Mouse (Mus musculus): ENCODE data around the gene Gm20683. TPM values are rescaled to one million over a fixed set of nuclear protein-coding genes. Genes with fewer than 3 reads are reported as not detected.

Gene Gm20683
- polyA plus RNA-seq, 1 experiment, result not detected

DNA sequence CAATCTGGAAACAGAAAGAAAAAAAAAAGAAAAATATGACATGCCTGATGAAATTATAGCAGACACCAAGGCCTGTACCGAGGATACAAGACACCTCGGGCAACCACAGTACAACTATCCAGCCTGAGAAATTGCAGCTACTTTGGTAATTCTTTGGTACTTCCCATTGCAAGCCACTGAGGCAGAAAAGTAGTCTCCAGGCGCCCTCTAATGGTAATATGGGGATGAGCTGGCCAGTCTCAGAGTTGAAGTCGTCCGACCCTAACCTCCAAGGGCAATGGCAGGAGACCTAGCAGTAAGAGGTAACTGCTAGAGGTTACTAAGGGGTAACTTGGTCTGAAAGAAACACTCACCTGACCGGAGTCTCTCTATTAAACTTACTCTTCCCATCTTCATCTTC is 40.5 kb downstream of the Gm20683 start:
- H3K4me1 ChIP-seq (ENCODE audit: control insufficient read depth, insufficient read depth, low read length), result peaks cover 22% of the 10 kb centered on the region
- H3K27ac ChIP-seq (ENCODE audit: insufficient read depth, low read depth, low read length), result no peak overlapping the region
- no peak for TF ChIP-seq POLR2A (IDR thresholded peaks at IDR 0.05; ENCODE audit: insufficient read depth, low read depth, low read length)
- no peak for TF ChIP-seq CTCF (IDR thresholded peaks at IDR 0.05; ENCODE audit: insufficient read depth, low read depth, low read length)
- 6% methylated on average over 6 of the region's 6 CpGs for WGBS
- no peak overlapping the region for H3K4me3 ChIP-seq (ENCODE audit: insufficient read depth, low read depth, low read length)

DNA sequence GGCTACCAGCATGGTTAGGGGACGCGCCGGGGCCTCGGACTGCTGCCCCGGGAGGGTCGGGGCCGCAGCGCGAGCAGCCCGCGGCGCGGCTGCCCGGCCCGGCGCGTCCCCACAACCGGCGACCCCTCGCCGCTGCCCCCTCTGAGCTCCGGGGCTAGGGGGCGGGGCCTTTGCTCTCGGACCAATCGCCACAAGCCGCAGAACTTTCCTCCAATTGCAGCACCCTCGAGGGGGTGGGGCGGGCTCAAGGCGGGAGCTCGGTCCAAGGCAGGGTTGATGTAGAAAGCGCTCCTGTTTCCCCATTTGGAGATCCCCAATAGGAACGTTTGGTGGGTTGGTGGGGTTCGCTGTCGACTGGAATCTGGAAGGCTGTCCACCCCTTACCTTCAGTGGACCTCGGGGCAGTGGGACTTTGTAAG is 44.6 kb downstream of the Gm20683 start, which contains the start of gene Metrn:
TSS of gene Metrn (minus strand) at position 186 of the 419 bp plus-strand sequence.
- TF ChIP-seq CTCF (IDR thresholded peaks at IDR 0.05; ENCODE audit: insufficient read depth, low read depth, low read length), result no peak
- no peak for TF ChIP-seq POLR2A (IDR thresholded peaks at IDR 0.05; ENCODE audit: insufficient read depth, low read depth, low read length)
- H3K4me3 ChIP-seq (ENCODE audit: insufficient read depth, low read depth, low read length), result peak within 1 kb of the TSS; percentile 54
- peaks cover 31% of the 10 kb centered on the region for H3K4me1 ChIP-seq (ENCODE audit: control insufficient read depth, insufficient read depth, low read length)
- under 1% methylated on average over 35 of the region's 35 CpGs for WGBS
- H3K27ac ChIP-seq (ENCODE audit: insufficient read depth, low read depth, low read length), result peak within 1 kb of the TSS; percentile 73

DNA sequence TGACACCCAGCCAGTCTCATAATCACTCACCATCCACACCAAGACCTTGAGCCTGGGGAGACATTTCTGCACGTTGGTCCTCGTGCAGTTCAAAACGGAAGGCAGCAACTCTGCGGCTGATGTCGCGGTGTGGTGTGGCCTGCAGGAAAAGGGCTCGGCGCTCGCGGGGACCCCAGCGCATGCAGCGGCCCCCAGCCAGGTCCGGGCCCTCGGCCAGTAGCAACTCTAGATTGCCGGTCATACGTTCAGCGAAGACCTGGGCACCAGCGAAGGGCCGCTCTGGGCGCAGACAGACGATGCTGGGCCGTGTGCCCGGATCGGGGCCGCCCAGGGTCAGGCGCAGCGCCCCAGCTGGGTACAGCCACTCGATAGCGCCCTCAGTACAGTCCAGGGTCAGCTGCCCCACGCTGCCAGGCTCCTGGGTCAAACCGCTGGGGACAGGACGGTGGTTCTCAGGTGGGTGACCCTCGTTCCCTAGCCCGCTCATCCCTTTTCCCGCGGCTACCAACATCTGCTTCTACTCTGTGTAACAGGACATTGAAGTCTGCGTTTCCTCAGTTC is 45.3 kb downstream of the Gm20683 start:
- WGBS, result 15% methylated on average over 37 of the region's 37 CpGs
- no peak for TF ChIP-seq CTCF (IDR thresholded peaks at IDR 0.05; ENCODE audit: insufficient read depth, low read depth, low read length)
- TF ChIP-seq POLR2A (IDR thresholded peaks at IDR 0.05; ENCODE audit: insufficient read depth, low read depth, low read length), result no peak
- Histone ChIP-seq H3K27ac (ENCODE audit: insufficient read depth, low read depth, low read length) (peak overlapping the region; percentile 73), H3K4me1 (ENCODE audit: control insufficient read depth, insufficient read depth, low read length) (peaks cover 35% of the 10 kb centered on the region), H3K4me3 (ENCODE audit: insufficient read depth, low read depth, low read length) (peak overlapping the region; percentile 54)

DNA sequence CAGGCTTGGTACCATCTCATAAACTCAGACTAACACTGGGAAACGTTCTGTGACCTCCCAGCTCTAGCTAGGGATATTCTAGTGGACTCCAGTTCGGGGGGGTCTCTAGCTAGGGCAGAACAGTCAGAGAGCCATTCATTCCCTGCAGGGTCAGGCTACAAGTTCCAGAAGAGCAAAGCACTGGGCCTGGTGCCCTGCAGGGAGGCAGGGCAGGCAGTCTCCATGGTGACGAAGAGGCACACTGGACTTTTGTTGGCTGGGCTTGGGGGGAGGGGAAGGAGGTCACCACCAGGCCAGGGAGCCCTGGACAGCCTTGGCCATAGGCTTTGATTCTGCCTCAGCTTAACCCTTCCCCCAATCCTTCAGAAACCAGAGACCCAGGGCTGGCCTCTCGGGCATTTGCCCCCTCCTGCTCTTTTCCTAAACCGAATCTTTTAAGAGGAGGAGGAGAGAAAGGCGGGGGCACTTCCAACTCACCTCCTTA is 45.9 kb downstream of the Gm20683 start, which contains the start of gene AC134908.4:
TSS of gene AC134908.4 (minus strand) at position 51 of the 484 bp plus-strand sequence.
- WGBS, result 40% methylated on average over 6 of the region's 6 CpGs
- Histone ChIP-seq H3K4me1 (ENCODE audit: control insufficient read depth, insufficient read depth, low read length) (peaks cover 39% of the 10 kb centered on the region), H3K27ac (ENCODE audit: insufficient read depth, low read depth, low read length) (peak within 1 kb of the TSS; percentile 73), H3K4me3 (ENCODE audit: insufficient read depth, low read depth, low read length) (peak within 1 kb of the TSS; percentile 54)
- TF ChIP-seq POLR2A (IDR thresholded peaks at IDR 0.05; ENCODE audit: insufficient read depth, low read depth, low read length) (no peak), CTCF (IDR thresholded peaks at IDR 0.05; ENCODE audit: insufficient read depth, low read depth, low read length) (no peak)

DNA sequence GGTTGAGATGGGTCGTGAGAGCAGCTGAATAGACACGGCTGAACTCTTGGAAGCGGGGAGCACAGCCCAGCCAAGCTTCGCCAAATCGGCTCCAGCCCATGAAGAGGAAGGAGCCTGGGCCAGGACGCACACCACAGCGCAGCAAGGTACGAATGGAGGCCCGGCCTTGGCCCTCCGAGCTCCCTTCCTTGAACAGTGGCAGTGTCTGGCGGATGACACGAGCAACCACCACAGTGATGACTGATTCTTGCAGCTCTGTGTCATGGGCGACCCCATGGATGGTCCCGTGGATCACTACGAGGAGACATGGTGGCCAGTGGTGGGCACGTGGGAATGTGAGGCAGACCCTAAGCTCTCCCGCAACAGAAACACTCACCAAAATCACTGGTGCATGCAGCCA is 46.6 kb downstream of the Gm20683 start:
- 52% methylated on average over 17 of the region's 17 CpGs for WGBS
- peak overlapping the region; percentile 70 for H3K27ac ChIP-seq (ENCODE audit: insufficient read depth, low read depth, low read length)
- TF ChIP-seq CTCF (IDR thresholded peaks at IDR 0.05; ENCODE audit: insufficient read depth, low read depth, low read length), result no peak
- no peak for TF ChIP-seq POLR2A (IDR thresholded peaks at IDR 0.05; ENCODE audit: insufficient read depth, low read depth, low read length)
- peak overlapping the region; percentile 17 for H3K4me3 ChIP-seq (ENCODE audit: insufficient read depth, low read depth, low read length)
- peaks cover 41% of the 10 kb centered on the region for H3K4me1 ChIP-seq (ENCODE audit: control insufficient read depth, insufficient read depth, low read length)

DNA sequence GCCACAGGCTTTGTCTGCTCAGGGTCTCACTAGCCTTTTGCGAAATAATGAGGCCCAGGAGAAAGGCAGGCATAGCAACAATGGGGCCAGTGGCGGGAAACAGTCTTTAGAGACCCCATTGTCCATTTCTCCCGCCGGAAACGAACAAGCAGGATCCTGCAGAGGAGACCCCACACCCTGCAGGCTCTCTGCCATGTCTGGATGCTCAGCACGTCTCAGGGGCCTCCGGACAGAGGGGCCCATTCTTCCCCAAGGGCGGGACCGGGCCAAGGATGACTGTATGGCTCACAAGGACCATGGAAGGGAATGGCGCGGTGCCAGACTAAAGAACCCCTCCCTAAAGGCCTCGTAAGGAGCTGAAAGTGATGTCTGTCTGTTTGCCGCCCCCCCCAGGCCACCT is 47.4 kb downstream of the Gm20683 start:
- 20% methylated on average over 13 of the region's 13 CpGs for WGBS
- no peak overlapping the region for H3K4me3 ChIP-seq (ENCODE audit: insufficient read depth, low read depth, low read length)
- peaks cover 41% of the 10 kb centered on the region for H3K4me1 ChIP-seq (ENCODE audit: control insufficient read depth, insufficient read depth, low read length)
- no peak overlapping the region for H3K27ac ChIP-seq (ENCODE audit: insufficient read depth, low read depth, low read length)
- TF ChIP-seq POLR2A (IDR thresholded peaks at IDR 0.05; ENCODE audit: insufficient read depth, low read depth, low read length) (no peak), CTCF (IDR thresholded peaks at IDR 0.05; ENCODE audit: insufficient read depth, low read depth, low read length) (no peak)

DNA sequence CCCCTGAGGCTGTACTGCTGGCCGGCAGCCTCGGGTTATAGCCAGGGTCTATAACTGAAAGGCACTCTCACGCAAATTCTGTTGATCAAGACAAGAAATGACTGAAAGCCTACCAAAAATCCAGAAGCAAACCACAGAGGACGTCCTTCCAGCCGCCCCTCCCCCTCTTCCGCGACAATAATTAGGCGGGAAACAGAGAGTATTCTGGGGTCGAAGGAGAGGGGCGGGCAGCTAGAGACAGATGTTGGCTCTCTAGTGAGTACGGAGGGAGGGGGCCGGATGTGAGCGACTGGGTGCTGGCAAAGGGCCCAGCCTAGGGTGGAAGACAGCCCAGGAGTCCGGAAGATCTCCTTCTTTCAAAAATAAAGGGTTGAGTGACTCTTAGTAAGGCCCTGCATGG is 48.9 kb downstream of the Gm20683 start, which contains the start of gene Fam173a:
TSS of gene Fam173a (minus strand) at position 287 of the 400 bp plus-strand sequence.
- Histone ChIP-seq H3K27ac (ENCODE audit: insufficient read depth, low read depth, low read length) (peak within 1 kb of the TSS; percentile 98), H3K4me1 (ENCODE audit: control insufficient read depth, insufficient read depth, low read length) (peaks cover 41% of the 10 kb centered on the region), H3K4me3 (ENCODE audit: insufficient read depth, low read depth, low read length) (peak within 1 kb of the TSS; percentile 84)
- TF ChIP-seq CTCF (IDR thresholded peaks at IDR 0.05; ENCODE audit: insufficient read depth, low read depth, low read length) (no peak), POLR2A (IDR thresholded peaks at IDR 0.05; ENCODE audit: insufficient read depth, low read depth, low read length) (no peak)
- under 1% methylated on average over 14 of the region's 14 CpGs for WGBS

DNA sequence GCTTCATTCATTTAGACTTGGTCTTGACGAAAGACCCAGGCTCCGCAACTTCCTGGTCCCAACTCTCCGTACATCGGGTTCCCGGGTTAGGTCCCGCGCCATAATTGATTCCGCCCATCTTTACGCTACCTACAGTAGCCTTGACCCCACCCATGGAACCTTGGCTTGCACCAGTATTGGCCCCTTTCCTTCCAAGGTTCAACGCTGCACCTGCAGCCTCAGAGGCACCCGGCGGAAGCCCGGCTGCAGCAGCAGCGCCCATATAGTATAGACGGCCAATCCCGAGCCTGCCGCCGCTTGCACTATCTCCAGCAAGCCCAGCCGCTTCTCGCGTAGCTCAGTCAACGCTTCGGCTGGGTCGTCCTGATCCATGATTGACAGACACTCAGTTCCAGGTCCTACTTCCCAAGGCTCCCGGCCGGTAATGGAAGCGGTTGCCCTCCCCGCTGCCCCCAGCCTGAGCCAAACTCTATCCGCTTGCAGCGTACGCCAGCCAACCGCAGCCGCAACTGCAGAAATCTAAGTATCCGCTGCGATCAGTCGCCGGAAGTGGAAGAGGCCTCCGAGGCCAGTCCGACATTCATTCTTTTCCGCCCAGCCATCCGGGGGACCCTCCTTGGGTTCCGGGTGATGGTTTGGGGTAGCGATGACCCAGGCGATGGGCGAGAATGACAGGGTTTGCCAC is 49.6 kb downstream of the Gm20683 start:
- under 1% methylated on average over 45 of the region's 45 CpGs for WGBS
- peak overlapping the region; percentile 84 for H3K4me3 ChIP-seq (ENCODE audit: insufficient read depth, low read depth, low read length)
- H3K27ac ChIP-seq (ENCODE audit: insufficient read depth, low read depth, low read length), result peak overlapping the region; percentile 98
- TF ChIP-seq CTCF (IDR thresholded peaks at IDR 0.05; ENCODE audit: insufficient read depth, low read depth, low read length) (no peak), POLR2A (IDR thresholded peaks at IDR 0.05; ENCODE audit: insufficient read depth, low read depth, low read length) (peak; percentile 49; the same call in 1 of the 2 replicates)
- H3K4me1 ChIP-seq (ENCODE audit: control insufficient read depth, insufficient read depth, low read length), result peaks cover 41% of the 10 kb centered on the region

DNA sequence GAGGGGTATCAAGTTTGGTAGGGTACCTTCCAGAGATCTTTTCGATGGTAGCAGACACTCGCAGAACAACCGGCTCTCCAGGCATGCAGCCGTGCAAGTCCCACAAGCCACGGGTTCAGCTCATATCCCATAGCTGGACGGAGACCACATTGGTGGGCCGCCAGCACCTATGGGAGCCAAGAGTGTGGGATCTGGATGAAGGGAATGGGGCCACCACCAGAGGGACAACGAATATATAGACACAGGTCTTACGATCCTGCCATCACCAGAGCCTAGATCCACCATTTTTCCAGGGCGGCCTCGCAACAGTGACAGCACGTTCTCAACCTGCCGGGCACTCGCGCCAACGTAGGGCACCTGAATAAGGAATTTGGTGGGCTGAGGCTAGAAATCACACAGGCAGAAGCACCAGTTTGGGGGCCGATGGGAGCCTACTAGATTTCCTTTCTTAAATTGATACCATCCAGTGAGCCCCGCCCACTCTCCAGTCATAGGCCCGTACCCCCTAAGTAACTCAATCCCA is 50.2 kb downstream of the Gm20683 start:
- TF ChIP-seq POLR2A (IDR thresholded peaks at IDR 0.05; ENCODE audit: insufficient read depth, low read depth, low read length) (no peak), CTCF (IDR thresholded peaks at IDR 0.05; ENCODE audit: insufficient read depth, low read depth, low read length) (no peak)
- Histone ChIP-seq H3K27ac (ENCODE audit: insufficient read depth, low read depth, low read length) (peak overlapping the region; percentile 98; the same call in 1 of the 2 replicates), H3K4me1 (ENCODE audit: control insufficient read depth, insufficient read depth, low read length) (peaks cover 37% of the 10 kb centered on the region), H3K4me3 (ENCODE audit: insufficient read depth, low read depth, low read length) (peak overlapping the region; percentile 84)
- WGBS, result 16% methylated on average over 19 of the region's 19 CpGs
